Mouse (Mus musculus) right cerebral cortex, postnatal 14 days (tissue): ENCODE results near the gene Med18.

Source experiments
- DNase-seq: peaks from one replicate; pipeline ENCODE4 v3.0.0; 2022

The Med18 gene

GRCm38 (mm10) chr4:132477833-132478232 is 14.1 kb upstream of the Med18 start:
- no peak for DNase-seq

- no peak for DNase-seq
Measured at GRCm38 (mm10) chr4:132475895-132476878, 12.5 kb upstream of the Med18 start.

GRCm38 (mm10) chr4:132474631-132475030 is 10.9 kb upstream of the Med18 start:
- DNase-seq = no peak

- no peak for DNase-seq
Measured at GRCm38 (mm10) chr4:132473411-132473810, 9.7 kb upstream of the Med18 start.

GRCm38 (mm10) chr4:132469873-132470272 is 6.2 kb upstream of the Med18 start:
- DNase-seq = no peak

- DNase-seq = no peak
Measured at GRCm38 (mm10) chr4:132464255-132464613, 513 bp upstream of the Med18 start.

GRCm38 (mm10) chr4:132462836-132463235 is 885 bp downstream of the Med18 start:
- no peak for DNase-seq

GRCm38 (mm10) chr4:132460225-132460624 is 3.5 kb downstream of the Med18 start:
- DNase-seq = no peak

- DNase-seq = no peak
Measured at GRCm38 (mm10) chr4:132455561-132455960, 8.2 kb downstream of the Med18 start.

GRCm38 (mm10) chr4:132455146-132455545 is 8.6 kb downstream of the Med18 start:
- no peak for DNase-seq

GRCm38 (mm10) chr4:132454216-132454615 is 9.5 kb downstream of the Med18 start:
- no peak for DNase-seq

- no peak for DNase-seq
Measured at GRCm38 (mm10) chr4:132449778-132450177, 13.9 kb downstream of the Med18 start.

- DNase-seq = no peak
Measured at GRCm38 (mm10) chr4:132446105-132446504, 17.6 kb downstream of the Med18 start.

- DNase-seq = no peak
Measured at GRCm38 (mm10) chr4:132444516-132444915, 19.2 kb downstream of the Med18 start.

- DNase-seq = no peak
Measured at GRCm38 (mm10) chr4:132437857-132438256, 25.9 kb downstream of the Med18 start.

- no peak for DNase-seq
Measured at GRCm38 (mm10) chr4:132432717-132433372, 30.9 kb downstream of the Med18 start.

- no peak for DNase-seq
Measured at GRCm38 (mm10) chr4:132428022-132428542, 35.6 kb downstream of the Med18 start.

- DNase-seq = no peak
Measured at GRCm38 (mm10) chr4:132427493-132427892, 36.2 kb downstream of the Med18 start.

- DNase-seq = no peak
Measured at GRCm38 (mm10) chr4:132426021-132426420, 37.7 kb downstream of the Med18 start.

- DNase-seq = no peak
Measured at GRCm38 (mm10) chr4:132424765-132425164, 39.0 kb downstream of the Med18 start.

- DNase-seq = peak; percentile 89
Measured at GRCm38 (mm10) chr4:132421923-132422782, 41.6 kb downstream of the Med18 start, which contains the start of gene Phactr4. TSS of gene Phactr4 (minus strand) at chr4:132422489.

- DNase-seq = no peak
Measured at GRCm38 (mm10) chr4:132421556-132421922, 42.2 kb downstream of the Med18 start.

GRCm38 (mm10) chr4:132420471-132420870 is 43.2 kb downstream of the Med18 start:
- DNase-seq = no peak
